Mouse (Mus musculus): ENCODE results near the gene Eogt.

Gene Eogt

DNA sequence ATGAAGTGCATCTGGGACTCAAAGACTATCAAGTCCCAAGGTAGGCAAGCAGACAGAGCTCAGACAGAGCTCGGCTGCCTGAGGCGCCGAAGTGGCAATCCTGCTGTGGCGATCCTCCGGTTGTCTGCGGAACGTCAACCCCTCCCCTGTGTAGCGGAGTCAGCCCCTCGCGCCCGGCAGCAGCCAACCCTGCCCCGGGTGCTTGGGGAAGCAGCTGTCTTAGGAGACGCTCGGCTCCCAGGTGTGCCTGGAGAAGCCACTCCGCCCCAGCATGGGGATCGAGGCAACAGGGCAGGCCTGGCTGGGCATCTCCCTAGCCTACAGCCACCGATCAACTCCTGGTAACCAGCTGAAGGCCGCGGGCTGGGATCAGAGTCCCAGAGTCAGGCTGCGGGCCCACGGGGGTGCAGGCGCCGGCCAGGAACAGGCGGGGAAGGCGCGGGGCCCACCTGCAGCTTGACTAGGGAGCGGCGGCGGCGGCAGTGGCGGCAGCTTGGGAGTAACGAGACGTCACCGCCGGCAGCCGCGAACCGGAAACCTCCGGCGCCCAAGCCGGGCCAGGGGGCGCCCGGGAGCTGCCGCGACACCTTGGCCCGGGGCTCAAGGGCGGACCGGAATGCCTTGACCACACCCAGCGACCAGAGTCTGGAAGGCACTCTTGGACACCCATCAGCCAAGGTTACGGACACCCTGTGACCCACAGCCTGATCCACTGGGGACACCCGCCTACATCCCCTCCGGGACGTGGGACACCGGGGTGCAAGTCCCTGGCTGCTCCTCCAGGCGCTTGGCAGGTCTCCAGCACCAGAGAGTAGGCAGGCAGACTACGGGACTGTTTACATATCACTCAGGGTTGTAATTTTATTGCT, at the start of gene Eogt:
Eogt (minus strand) TSS at position 800 of the 869 bp plus-strand sequence.
- DNase-seq (ENCODE audit: low spot score) = peak; percentile 88

DNA sequence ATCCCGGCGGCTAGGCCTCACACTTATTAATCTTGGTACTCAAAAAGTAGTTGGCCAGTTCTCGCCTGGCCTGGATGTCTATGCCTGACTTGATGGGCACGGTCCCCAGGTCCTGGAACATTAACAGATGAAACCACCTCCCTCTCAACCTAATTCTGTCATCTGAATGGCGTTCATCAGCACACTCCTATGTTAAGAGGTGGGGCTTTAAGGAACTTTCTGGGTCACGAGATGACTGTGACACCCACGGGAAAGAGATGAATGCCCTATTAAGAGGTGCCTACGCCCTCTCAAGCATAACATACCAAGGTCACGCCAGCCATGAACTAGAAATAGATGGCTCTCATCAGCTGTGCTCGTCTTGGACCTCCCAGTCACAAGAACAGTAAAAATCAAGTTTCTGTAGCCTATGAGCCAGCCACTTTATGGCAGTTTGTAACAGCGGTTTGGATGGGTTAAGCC, 30.4 kb upstream of the Eogt start:
- DNase-seq (ENCODE audit: low spot score) = no peak

DNA sequence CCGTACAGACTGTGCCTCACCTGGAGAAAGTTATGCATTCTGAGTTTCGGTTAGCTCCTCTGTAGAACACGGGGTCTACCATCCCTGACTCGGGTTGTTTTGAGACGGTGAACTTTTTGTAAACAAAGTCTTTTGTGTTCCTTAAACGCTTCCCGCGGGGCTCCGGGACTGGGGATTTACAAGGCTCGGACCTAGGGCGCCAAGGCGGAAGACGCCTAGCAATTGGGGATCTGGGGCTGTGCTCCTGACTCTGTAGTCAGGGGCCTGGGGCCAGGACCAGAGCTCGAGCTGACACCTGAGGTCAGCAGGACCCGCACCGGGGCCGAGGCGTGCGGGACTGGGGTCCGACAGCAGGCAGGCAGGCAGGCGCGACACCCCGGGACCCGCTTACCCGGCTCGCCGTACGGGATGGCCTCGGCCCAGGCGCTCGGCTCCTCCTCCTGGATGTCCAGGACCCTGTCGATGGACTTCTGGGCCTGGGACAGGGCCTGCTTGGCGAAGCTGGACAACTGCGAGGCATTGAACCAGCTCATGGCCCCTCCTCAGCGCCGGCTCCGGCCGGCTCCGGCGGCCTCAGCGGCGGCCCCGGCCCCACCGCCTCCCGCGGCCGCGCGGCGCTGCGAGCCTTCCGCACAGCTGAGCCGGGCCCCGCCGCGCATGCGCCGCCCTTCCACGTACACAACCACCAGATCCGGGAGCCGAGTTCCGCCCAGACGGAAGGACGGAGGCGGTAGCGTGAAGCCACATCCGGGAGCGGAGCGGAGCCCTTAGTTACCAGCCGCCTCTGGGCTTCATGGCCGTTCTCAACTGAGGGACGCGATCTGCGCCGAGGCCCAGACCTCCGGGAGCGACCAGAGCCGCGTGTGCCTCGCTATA, 29.7 kb upstream of the Eogt start, which contains the start of gene Tmf1:
Tmf1 (minus strand) TSS at position 632 of the 876 bp plus-strand sequence.
- peak; percentile 98 for DNase-seq (ENCODE audit: low spot score)

DNA sequence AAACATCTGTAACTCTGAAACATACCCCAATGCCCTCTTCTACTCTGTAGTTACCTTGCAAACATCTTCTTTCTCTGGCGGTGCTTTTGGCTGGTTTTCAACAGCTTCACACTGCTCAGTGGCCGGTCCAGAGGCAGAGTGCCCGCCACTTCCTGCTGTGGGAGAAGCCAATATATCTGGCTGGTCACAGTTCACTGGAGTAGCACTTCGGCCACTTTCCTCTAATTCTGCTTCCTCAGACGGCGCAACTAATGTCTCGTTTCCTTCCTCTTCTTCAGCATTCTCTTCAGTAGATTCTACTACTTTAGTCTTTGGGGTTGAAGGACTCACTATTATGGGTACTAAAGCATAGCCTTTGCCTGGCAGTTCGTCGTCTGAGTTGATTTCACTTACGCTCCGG, 26.7 kb upstream of the Eogt start:
- no peak for DNase-seq (ENCODE audit: low spot score)

DNA sequence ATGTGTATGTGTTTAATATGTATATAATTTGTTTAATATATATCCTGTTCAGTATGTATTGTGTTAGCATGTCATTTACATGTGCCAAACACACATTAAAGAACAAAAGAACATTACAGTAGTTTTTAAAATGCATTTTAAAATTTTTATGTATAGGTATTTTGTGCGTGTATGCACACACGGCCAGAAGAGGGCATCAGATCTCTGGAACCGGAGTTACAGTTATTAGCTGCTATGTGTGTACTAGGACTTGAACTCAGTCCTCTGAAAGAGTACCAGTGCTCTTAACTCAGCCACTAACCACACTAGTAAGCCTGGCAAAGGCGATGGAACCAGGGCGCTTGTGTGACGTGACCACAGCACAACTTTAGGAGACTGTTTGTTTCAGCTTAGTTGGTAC, 1.2 kb upstream of the Eogt start:
- peak; percentile 22 for DNase-seq (ENCODE audit: low spot score)

DNA sequence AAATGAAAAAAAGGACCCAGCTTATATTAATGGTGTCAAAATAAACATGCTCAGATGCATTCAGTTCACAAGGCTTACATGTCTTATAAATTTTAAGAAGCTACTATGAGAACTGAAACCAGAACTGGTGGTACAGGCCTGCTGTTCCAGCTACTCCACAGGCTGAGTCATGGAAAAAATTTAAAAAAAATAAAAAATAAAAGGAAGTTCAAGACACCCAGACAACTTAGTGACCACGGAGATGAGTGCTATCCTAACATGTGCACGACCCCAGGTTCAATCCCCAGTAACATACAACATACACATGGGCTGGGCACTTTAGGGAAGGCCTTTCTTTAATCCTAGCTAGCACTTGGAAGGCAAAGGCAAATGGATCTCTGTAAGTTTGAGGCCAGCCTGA, 739 bp upstream of the Eogt start:
- DNase-seq (ENCODE audit: low spot score) = peak; percentile 15

DNA sequence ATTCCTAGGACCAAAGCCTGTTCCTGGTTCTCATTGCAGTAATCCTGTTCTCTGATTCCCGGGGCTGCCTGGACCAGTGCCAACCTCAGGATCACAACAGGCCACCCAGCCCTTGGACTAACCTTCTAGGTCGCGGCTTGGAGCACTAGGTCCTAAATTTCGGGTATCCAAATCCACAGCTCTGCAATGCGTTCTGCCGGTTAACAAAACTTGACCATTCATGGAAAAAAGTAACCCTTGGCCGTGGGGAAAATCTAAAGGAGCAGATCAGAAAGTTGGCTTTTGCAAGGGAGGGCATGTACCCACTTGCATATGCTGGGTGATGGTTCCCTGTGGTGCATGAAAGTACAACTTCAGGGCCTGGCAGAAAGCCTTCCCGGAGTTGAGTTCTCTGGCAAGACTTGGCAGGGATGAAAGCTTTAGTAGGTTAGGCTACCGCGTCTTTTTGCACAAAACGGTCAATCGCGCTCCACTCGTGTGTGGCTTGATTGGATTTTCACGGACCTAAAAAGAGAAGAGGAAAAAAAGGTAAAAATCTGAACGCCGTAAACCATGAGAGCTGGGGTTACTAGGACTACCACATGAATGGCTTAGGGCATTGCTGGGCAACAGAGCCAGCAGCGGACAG, 1.1 kb downstream of the Eogt start:
- peak; percentile 77 for DNase-seq (ENCODE audit: low spot score)

DNA sequence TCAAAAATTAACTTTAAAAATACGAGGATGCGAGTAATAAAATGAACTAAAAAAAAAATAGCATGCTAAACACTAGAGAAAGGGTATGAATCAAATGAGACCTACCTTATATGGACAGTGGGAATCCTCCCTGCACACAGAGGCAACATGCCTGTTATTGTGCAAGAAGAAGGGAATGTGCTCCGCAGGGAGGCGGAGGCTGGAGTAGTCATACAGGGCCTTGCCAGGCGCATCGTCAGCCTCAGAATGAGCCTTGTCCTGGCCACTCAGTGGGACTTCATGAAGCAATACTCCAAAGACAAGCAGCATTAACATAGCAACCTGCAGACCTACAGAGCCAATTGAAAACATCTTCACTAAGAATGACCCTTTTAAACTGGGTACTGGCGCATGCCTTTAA, 3.8 kb downstream of the Eogt start:
- DNase-seq (ENCODE audit: low spot score) = peak; percentile 70

DNA sequence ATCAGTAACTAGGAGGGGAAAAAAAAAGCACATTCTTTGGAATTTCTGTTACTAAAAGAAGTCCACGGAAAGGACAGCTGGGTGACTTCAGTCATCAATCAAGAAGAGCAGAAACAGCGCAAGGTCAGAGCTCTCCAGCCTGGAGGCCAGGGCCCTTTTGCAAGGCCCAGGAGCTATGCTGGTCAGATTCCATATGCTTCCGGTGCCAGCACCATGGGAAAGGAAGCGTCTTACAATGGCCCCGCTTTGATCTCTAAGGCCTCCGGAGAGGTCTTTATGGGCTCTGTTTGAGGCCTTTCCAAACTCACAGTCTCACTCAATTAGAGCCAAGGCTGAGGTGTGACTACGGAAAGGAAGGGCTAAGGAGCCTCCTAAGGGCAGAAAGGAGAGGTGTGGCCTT, 4.6 kb downstream of the Eogt start:
- DNase-seq (ENCODE audit: low spot score) = no peak

DNA sequence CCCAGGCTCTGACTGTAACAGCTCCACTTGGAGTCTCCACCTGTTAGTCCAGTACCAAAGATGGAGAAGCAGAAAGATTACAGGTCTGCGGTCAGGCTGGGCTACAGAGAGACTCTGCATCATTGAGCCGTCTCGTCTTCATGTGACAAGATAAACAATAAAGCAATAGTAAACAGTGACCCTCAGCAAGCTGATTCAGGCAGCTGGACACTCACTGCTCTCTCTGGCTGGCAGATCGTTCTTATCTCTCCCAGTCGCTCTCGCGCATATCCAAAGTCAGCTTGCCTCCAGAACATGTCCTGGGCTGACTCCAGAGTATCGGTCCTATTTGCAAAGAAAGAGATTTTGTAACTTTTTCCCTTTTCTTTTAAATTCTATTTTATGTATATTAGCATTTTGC, 6.4 kb downstream of the Eogt start:
- DNase-seq (ENCODE audit: low spot score) = no peak

DNA sequence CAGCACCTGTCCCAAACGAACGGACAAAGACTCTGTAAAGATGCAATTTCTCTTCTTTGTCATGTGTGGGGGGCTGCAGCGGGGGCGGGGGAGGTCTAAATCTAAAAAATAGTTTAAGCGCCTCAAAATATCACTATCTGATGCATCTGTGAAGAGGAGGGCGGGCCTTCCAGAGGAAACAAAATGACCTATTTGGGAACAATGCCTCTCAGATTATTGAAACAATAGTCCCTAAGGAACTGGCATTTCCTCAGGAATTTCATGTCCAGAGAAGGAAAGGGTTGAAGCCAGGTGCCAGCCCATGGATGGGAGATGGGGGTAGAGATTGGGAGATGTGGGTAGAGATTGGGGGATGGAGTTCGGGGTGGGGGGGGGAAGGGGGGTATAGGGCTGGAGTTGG, 7.2 kb downstream of the Eogt start:
- DNase-seq (ENCODE audit: low spot score) = no peak

DNA sequence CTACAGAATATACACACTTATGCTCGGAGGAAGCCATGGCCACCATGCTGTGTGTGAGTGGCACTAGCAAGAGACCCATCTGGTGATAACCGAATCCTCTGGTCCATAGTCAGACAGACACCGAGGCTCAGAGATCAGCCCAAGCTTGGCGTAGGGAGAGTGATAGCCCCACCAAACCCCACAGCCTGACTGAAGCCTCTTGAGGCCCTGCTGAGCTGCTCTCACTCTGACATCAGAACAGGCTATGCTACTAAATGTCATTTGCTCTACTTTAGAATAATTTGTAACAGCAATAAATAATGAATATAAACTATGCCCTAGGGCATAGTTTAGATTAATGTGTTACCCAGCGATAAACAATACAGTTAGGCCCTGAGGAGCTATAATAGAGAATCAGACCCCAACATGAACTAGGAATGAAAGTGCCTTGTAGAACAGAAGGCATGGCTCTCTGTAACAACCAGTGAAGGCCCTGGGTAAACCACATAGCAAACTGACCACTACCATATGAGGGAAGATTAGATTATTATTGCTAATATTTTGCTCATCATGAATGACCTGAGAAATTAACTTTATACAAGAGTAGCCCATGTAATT, 16.2 kb downstream of the Eogt start:
- DNase-seq (ENCODE audit: low spot score) = no peak

DNA sequence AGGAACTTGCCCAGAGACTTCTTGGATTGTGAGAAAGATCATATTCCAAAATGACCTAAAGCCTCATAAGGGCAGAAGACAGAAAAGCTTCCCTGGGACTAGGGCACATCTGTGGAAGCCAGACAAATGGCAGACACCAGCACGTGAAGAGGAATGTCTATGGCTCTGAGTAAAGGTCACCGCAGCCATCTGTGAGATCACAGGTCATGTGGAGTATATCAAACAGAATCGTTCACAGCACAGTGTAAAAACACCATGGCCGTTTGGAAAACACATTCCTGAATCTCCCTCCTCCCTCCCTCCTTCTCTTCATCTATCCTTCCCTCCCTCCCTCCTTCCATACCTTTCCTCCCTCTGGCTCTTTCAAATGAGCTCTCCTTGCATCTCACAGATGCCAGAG, 17.2 kb downstream of the Eogt start:
- no peak for DNase-seq (ENCODE audit: low spot score)

DNA sequence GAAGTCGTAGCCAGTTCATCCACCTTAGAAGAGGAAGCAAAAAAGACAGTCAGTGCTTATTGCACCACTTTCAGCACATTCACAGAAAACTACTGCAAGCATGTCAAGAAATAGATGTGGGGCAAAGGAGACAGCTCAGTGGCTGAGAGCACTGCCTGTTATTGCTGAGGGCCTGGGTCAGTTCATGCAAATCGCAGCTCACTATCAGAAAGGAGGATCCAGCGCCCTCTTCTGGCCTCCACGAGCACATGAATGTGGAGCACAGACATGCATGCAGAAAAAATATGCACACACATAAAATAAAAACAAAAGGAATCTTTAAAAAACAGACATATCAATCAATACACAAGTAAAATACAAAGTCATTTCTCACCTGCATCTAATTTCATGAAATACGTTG, 18.0 kb downstream of the Eogt start:
- DNase-seq (ENCODE audit: low spot score) = peak; percentile 67

DNA sequence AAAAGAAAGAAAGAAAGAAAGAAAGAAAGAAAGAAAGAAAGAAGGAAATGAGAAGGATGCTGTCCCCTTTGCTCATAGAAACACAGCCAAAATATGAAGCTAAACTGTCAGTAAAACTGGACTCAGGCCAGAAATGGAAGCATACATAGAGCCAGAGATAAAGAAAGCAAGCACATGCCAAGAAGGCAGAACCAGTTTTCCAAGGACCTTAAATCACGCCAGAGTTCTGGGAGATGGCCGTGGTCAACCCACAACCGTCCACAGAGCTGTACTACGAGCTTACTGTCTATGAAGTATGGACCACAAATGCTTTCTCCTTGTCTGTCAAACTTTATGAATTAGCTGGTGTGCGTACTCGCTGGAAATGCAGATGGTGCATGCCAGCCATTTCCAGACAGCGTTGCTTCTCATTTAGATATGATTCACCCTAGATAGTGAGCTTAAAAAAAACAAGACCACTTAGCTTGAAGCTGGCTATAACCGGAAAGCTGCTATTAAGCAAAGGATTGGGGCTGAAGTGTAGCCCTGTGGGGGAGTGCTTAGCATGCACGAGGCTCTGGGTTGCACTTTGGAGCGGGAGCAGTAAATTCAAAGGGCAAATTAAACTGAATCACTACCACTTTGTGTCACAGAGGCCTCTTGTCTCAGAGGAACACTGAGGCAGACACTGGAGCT, 24.5 kb downstream of the Eogt start:
- DNase-seq (ENCODE audit: low spot score) = peak; percentile 59

DNA sequence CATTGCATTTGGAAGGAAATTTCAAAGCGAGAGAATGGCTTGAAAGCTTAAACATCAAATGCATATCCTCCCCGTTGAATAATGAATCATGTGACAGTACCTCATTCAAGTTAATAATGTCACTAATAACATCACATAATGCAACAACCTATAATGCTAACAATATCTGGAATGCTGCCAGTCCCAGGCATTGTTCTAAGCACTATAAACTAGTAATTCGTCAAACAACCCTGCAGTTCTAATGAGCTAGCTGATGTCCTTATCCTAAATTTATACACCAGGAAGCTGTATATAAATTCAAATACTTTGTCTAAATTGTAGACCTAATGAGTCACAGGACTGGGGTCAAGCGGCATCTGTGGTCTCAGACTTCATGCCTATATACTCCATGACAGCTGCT, 28.1 kb downstream of the Eogt start:
- no peak for DNase-seq (ENCODE audit: low spot score)

DNA sequence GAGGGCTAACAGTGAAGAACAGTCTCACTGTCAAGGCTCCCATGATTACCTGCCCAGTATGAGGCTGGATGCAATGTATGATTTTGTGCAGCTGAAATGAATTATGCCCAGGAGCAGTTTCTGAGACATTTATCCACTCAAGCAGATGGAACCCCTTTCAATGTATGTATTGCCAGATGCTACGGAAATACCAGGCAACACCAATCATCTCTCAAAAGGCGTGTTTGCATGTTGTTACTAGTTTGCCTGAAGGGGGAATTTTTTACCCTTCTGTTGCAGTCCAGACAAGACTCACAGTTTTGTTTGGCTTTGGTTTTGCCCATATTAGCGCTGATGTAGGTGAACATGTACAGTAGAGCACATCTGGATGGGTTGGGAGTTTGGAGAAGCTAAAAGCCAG, 30.7 kb downstream of the Eogt start:
- DNase-seq (ENCODE audit: low spot score) = no peak

DNA sequence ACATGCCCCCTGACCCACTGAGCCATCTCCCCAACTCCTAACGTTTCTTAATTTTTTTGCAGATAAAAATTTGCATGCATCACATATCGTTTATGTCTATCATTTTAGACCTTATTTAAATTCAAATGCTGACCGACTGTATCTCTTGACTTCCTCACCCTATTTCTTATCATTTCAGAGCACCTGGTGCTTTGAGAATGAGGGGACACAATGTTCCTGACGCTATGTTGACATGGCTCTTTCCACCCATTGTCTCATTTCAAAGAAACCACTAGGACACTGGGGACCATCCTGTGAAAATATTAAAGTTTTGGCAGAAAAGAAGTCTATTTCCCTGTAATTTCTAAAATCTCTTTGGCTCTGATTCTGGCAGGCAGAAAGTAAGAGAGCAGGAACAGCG, 32.1 kb downstream of the Eogt start:
- no peak for DNase-seq (ENCODE audit: low spot score)

DNA sequence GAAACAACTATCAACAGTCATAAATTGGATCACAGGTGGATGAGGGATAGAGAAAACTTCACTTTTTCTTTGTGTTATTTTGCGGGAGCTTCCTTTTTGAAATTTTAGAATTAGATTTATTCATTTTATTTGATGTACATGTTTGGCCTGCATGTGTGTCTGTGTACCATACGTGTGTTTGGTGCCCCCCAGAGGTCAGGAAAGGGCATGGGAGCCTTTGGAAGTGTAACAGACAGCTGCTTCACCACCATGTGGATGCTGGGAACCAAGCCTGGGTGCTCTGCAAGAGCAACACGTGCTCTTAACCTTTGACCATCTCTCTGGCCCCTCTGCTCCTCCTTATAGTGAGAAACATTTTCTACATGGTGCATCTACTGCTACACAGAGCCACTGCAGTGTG, 34.2 kb downstream of the Eogt start:
- DNase-seq (ENCODE audit: low spot score) = no peak

DNA sequence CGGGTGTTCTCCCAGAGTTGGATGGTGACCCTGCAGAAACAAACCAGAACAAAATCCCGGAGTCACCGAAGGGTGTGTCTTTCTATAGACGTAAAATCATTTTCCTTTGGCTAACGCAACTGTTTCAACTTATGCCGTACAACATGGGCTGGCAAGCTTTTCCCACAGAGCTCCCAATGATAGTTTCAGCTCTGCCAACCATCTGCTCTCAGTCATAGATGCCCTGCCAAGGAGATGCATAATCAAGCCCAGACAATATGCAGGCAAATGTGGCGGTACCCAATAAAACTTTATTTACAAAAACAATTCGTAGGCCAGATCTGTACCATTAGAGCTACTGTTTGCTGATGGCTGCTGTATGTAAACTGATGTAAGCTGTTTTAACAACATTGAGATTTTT, 36.8 kb downstream of the Eogt start:
- no peak for DNase-seq (ENCODE audit: low spot score)

DNA sequence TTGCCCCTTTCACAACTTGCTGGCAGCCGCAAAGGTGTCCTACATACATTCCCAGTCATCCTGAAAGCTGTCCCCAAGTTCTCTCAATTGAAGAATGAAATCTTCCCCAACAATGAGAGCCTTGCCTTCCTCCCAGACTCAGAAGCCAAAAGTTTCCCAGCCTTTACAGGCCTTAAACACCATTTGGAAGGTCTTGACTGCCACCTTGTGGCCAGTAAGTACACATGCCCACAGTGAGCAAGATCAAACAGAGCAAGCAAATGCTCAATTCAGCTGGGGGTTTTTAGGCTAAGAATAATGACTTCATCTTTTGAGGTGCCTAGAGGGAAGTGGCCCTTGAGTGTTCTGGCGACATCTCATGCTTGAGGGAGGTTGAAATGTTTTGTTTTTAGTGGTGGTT, 42.2 kb downstream of the Eogt start:
- peak; percentile 85 for DNase-seq (ENCODE audit: low spot score)

DNA sequence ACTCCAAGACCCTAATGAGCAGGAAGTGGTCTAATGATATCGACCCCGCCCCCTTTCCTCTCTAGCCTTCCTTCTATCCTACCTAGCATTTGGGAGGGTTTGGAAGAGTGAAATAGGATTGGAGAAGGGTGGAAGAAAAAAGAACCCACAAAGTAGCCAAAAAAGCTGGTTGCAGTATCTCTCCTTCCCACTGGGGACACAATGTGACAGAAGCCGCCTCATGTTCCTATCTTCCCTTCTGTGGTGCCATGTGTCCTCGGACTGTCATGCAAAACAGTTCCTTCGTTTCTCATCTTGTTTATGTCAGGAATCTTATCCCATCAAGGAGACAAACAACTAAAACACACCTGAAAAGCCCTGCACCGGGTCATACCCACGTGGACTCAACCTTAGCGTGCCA, 42.9 kb downstream of the Eogt start:
- DNase-seq (ENCODE audit: low spot score) = no peak
